Mouse (Mus musculus) myocyte (in vitro differentiated cells): Measurements from ENCODE around the gene Gm49395. TPM values are rescaled to one million over a fixed set of nuclear protein-coding genes. Genes with fewer than 3 reads are reported as not detected.

Source experiments
- H3K27me3 ChIP-seq: one replicate; pipeline ENCODE4 v1.6.1; 2011; ENCODE audit not compliant: control insufficient read depth, insufficient read depth, insufficient read length
- H3K36me3 ChIP-seq: one replicate; pipeline ENCODE4 v1.6.1; 2011; ENCODE audit not compliant: control insufficient read depth, insufficient read depth
- H3K4me2 ChIP-seq: one replicate; pipeline ENCODE4 v1.6.1; 2011; ENCODE audit warnings: low read depth, control low read depth
- H3K4me3 ChIP-seq: one replicate; pipeline ENCODE4 v1.5.1; 2011; ENCODE audit warnings: mild to moderate bottlenecking, control low read depth, moderate library complexity
- H3K79me2 ChIP-seq: one replicate; pipeline ENCODE4 v1.6.1; 2011; ENCODE audit not compliant: control insufficient read depth, insufficient read depth
- H3ac ChIP-seq: one replicate; pipeline ENCODE4 v1.6.1; 2011; ENCODE audit not compliant: control insufficient read depth, insufficient read length
- CEBPB ChIP-seq: IDR thresholded peaks from 2 replicates; pipeline ENCODE4 v1.6.1; 2011; ENCODE audit warnings: mild to moderate bottlenecking, moderate library complexity; ENCODE audit not compliant: poor library complexity, insufficient read depth, severe bottlenecking
- E2F4 ChIP-seq: IDR thresholded peaks from one replicate; pipeline ENCODE4 v1.6.1; 2011; ENCODE audit warnings: mild to moderate bottlenecking, control low read depth, moderate library complexity; ENCODE audit not compliant: insufficient read depth
- MAX ChIP-seq: IDR thresholded peaks from one replicate; pipeline ENCODE4 v1.6.1; 2011; ENCODE audit warnings: low read depth, mild to moderate bottlenecking, control low read depth
- MYOD1 ChIP-seq, 3 experiments: IDR thresholded peaks; one replicate each; pipeline ENCODE4 v1.6.1; 2011; ENCODE audit warnings: control low read depth in 2 of 3, low read depth in 2 of 3, mild to moderate bottlenecking in 2 of 3, moderate library complexity in 1 of 3; ENCODE audit not compliant: insufficient read length in 2 of 3, control insufficient read depth in 1 of 3
- MYOG ChIP-seq, 3 experiments: IDR thresholded peaks; one replicate each; pipeline ENCODE4 v1.6.1; 2011; ENCODE audit warnings: control low read depth in 2 of 3, low read depth in 2 of 3, mild to moderate bottlenecking in 2 of 3; ENCODE audit not compliant: insufficient read length in 2 of 3, control insufficient read depth in 1 of 3, insufficient read depth in 1 of 3
- POLR2A ChIP-seq: IDR thresholded peaks from one replicate; pipeline ENCODE4 v1.6.1; 2011; ENCODE audit warnings: low read depth, mild to moderate bottlenecking, control low read depth, moderate library complexity; ENCODE audit not compliant: insufficient read length
- POLR2AphosphoS2 ChIP-seq: IDR thresholded peaks from one replicate; pipeline ENCODE4 v1.6.1; 2011; ENCODE audit warnings: low read depth, control low read depth; ENCODE audit not compliant: insufficient read length
- REST ChIP-seq: IDR thresholded peaks from one replicate; pipeline ENCODE4 v1.6.1; 2011; ENCODE audit warnings: mild to moderate bottlenecking, control low read depth, moderate library complexity; ENCODE audit not compliant: insufficient read depth, insufficient read length
- SRF ChIP-seq: IDR thresholded peaks from one replicate; pipeline ENCODE4 v1.6.1; 2011; ENCODE audit warnings: low read depth; ENCODE audit not compliant: control insufficient read depth, insufficient read length
- TCF12 ChIP-seq: IDR thresholded peaks from one replicate; pipeline ENCODE4 v1.6.1; 2011; ENCODE audit warnings: mild to moderate bottlenecking, control low read depth; ENCODE audit not compliant: poor library complexity, insufficient read depth, severe bottlenecking
- TCF3 ChIP-seq: IDR thresholded peaks from one replicate; pipeline ENCODE4 v1.6.1; 2011; ENCODE audit warnings: low read depth, control low read depth; ENCODE audit not compliant: insufficient read length
- USF1 ChIP-seq: IDR thresholded peaks from one replicate; pipeline ENCODE4 v1.6.1; 2011; ENCODE audit warnings: low read depth, mild to moderate bottlenecking, control low read depth, moderate library complexity
- polyA plus RNA-seq: library from polyadenylated mRNA; unstranded; fragments of >200 nt; fragmentation: generic; extraction: Trizol; gene quantifications from one replicate; pipeline ENCODE4 v1.2.1, GENCODE M21; 2012; ENCODE audit warnings: missing spikeins

Gm49395 gene
- polyA plus RNA-seq, 1 experiment, result 0.23 TPM

DNA sequence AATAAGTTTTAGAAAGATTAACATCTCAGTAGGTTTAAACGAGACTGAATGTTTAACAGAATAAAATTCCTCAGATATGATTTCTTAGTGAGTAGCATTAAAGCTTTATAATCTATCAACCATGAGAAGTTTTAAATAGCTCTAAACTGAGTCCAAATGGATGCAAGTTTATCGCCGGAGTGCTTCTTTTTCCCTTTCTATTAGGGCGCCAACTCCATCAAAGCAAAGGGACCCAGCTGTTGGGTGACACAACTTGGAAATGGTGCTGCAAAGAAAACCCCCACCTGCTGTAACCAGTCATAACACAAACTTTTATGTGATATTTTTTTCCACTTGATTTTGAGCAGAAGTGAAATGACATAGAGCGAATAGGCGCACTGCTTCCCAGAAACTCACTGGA is 29.3 kb downstream of the Gm49395 start:
- TF ChIP-seq MAX, result no peak
- no peak for TF ChIP-seq SRF
- TF ChIP-seq TCF12, result no peak
- TF ChIP-seq POLR2AphosphoS2, result no peak
- TF ChIP-seq CEBPB, result no peak
- TF ChIP-seq REST, result no peak
- TF ChIP-seq MYOG (IDR thresholded peaks at IDR 0.05; ENCODE audit: control insufficient read depth in 1 of 3, insufficient read depth in 1 of 3, insufficient read length in 2 of 3, low read depth in 2 of 3), result no peak
- no peak for TF ChIP-seq TCF3
- no peak for TF ChIP-seq MYOD1 (IDR thresholded peaks at IDR 0.05; ENCODE audit: control insufficient read depth in 1 of 3, insufficient read length in 2 of 3, low read depth in 2 of 3)
- TF ChIP-seq E2F4, result no peak
- TF ChIP-seq POLR2A, result no peak
- TF ChIP-seq USF1, result no peak
- Histone ChIP-seq H3ac (no peak overlapping the region), H3K4me3 (no peak overlapping the region), H3K79me2 (no peaks in the 10 kb centered on the region), H3K36me3 (no peaks in the 10 kb centered on the region), H3K27me3 (no peaks in the 10 kb centered on the region), H3K4me2 (no peak overlapping the region)

DNA sequence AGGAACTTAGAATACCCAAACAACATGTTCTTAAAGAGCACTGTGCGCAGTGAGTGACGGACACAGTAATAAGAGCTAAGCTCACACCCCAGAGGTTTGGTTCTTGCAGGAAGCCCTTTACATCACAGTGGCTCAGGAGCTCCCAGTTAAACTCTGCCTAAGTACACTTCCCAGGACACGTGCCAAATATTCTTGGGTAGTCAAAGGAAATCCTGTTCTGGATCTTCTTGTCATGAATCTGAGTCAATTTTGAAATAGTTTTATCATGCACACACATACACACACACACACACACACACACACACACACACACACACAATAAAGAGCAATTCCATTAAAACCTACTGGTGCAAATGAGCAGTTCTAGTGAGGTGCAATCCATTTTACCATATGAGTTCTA is 30.3 kb downstream of the Gm49395 start:
- no peaks in the 10 kb centered on the region for H3K27me3 ChIP-seq
- TF ChIP-seq MAX, result no peak
- TF ChIP-seq MYOG (IDR thresholded peaks at IDR 0.05; ENCODE audit: control insufficient read depth in 1 of 3, insufficient read depth in 1 of 3, insufficient read length in 2 of 3, low read depth in 2 of 3), result no peak
- TF ChIP-seq TCF3, result no peak
- TF ChIP-seq POLR2AphosphoS2, result no peak
- TF ChIP-seq REST, result no peak
- no peak for TF ChIP-seq E2F4
- TF ChIP-seq CEBPB, result no peak
- TF ChIP-seq SRF, result no peak
- TF ChIP-seq USF1, result no peak
- TF ChIP-seq POLR2A, result no peak
- no peak for TF ChIP-seq MYOD1 (IDR thresholded peaks at IDR 0.05; ENCODE audit: control insufficient read depth in 1 of 3, insufficient read length in 2 of 3, low read depth in 2 of 3)
- no peak for TF ChIP-seq TCF12
- no peaks in the 10 kb centered on the region for H3K79me2 ChIP-seq
- H3K4me3 ChIP-seq, result no peak overlapping the region
- no peak overlapping the region for H3ac ChIP-seq
- no peaks in the 10 kb centered on the region for H3K36me3 ChIP-seq
- H3K4me2 ChIP-seq, result no peak overlapping the region

DNA sequence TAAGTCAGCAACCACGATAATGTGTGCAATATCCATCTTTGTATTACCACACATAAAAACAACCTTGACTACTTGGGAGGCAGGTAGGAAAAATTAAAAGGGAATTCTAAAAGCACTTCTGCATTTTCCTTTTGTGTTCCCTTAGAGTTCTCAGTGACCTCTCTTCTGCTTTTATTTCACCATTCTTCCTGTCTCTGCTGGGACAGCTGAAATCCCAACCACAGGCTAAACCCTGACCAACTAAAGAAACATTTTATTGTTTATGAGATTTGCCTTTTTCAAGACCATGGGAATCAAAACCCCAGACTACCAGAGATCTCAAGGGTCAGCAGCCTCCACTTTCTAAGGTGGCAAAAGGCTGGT is 33.8 kb downstream of the Gm49395 start:
- no peaks in the 10 kb centered on the region for H3K27me3 ChIP-seq

DNA sequence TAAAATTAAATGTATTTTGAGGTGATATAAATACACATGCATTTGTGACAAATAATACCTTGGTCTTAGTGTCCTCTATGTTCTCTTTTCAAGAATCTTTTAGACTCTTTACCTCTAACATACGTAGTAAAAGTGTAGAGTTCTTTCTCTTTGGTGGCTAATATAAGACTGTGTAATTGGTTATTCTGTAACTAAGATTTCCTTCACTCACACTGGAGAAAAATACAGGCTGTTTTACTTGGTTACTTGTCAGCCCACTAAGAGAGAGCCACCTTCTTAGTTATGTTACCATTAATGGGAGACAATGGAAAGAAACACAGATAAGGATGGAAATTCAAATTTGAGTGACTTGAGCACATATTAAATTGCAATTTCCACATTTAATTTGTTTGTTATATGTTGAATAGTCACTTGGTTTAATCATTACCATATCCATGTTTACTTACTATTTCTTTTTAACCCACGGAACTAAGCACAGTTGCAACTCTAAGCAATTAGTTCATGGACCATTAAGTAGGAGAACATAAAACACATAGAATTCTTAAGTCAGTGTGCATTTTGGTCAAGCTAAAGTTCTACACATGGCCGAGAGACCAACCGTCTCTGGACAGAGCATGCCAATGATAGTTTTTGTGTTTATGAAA is 34.3 kb downstream of the Gm49395 start:
- H3K79me2 ChIP-seq, result no peaks in the 10 kb centered on the region
- TF ChIP-seq TCF12 (no peak), SRF (no peak), E2F4 (no peak), MYOD1 (IDR thresholded peaks at IDR 0.05; ENCODE audit: control insufficient read depth in 1 of 3, insufficient read length in 2 of 3, low read depth in 2 of 3) (no peak), MYOG (IDR thresholded peaks at IDR 0.05; ENCODE audit: control insufficient read depth in 1 of 3, insufficient read depth in 1 of 3, insufficient read length in 2 of 3, low read depth in 2 of 3) (no peak), CEBPB (no peak)
- no peaks in the 10 kb centered on the region for H3K27me3 ChIP-seq
- no peak overlapping the region for H3ac ChIP-seq
- no peak overlapping the region for H3K4me2 ChIP-seq
- H3K36me3 ChIP-seq, result no peaks in the 10 kb centered on the region
- H3K4me3 ChIP-seq, result no peak overlapping the region

More for the DNA sequence above, 33.8 kb downstream of the Gm49395 start:
- Histone ChIP-seq H3ac (no peak overlapping the region), H3K4me3 (no peak overlapping the region), H3K79me2 (no peaks in the 10 kb centered on the region), H3K4me2 (no peak overlapping the region), H3K36me3 (no peaks in the 10 kb centered on the region)
- TF ChIP-seq POLR2AphosphoS2 (no peak), POLR2A (no peak), MYOD1 (IDR thresholded peaks at IDR 0.05; ENCODE audit: control insufficient read depth in 1 of 3, insufficient read length in 2 of 3, low read depth in 2 of 3) (no peak), MYOG (IDR thresholded peaks at IDR 0.05; ENCODE audit: control insufficient read depth in 1 of 3, insufficient read depth in 1 of 3, insufficient read length in 2 of 3, low read depth in 2 of 3) (no peak), TCF3 (no peak), TCF12 (no peak), MAX (no peak)

DNA sequence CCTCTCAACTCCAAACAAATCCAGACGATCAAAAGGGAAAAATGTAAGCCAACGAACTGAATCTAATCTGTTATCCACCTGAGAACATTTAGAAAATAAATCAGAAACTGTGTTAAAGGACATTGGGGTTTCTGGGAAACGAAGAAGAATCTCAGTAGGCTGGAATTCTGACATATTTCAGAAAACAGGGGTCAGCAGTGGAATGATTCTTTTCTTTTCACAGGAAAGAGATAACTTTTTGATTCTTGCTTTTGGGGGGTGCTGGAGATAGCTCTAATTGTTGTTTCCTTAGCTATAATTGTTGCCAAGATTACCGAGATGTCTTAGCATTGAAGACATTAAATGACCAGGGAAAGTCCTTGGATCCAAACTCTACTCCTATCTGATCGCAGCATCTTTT is 44.2 kb downstream of the Gm49395 start:
- H3K79me2 ChIP-seq, result no peaks in the 10 kb centered on the region
- no peak overlapping the region for H3K4me2 ChIP-seq
- H3ac ChIP-seq, result no peak overlapping the region
- H3K4me3 ChIP-seq, result no peak overlapping the region
- H3K36me3 ChIP-seq, result no peaks in the 10 kb centered on the region
- no peaks in the 10 kb centered on the region for H3K27me3 ChIP-seq
- TF ChIP-seq MYOG (IDR thresholded peaks at IDR 0.05; ENCODE audit: control insufficient read depth in 1 of 3, insufficient read depth in 1 of 3, insufficient read length in 2 of 3, low read depth in 2 of 3) (no peak), TCF3 (no peak), SRF (no peak), E2F4 (no peak), POLR2AphosphoS2 (no peak), POLR2A (no peak), REST (no peak), MYOD1 (IDR thresholded peaks at IDR 0.05; ENCODE audit: control insufficient read depth in 1 of 3, insufficient read length in 2 of 3, low read depth in 2 of 3) (no peak), CEBPB (no peak)
